Mouse (Mus musculus) olfactory bulb, adult 2 months (tissue): ENCODE measurements around the gene Nsd1. TPM values are rescaled to one million over a fixed set of nuclear protein-coding genes. Genes with fewer than 3 reads are reported as not detected.

Experiments used
- H3K27ac ChIP-seq: fragments of 200-500 bp; 2 replicates; pipeline ENCODE4 v1.5.1; 2012; ENCODE audit warnings: low read depth, low read length; ENCODE audit not compliant: insufficient read depth
- H3K4me1 ChIP-seq: fragments of 200-500 bp; 2 replicates; pipeline ENCODE4 v1.6.1; 2012; ENCODE audit warnings: low read length; ENCODE audit not compliant: control insufficient read depth, insufficient read depth
- H3K4me3 ChIP-seq: fragments of 200-500 bp; 2 replicates; pipeline ENCODE4 v1.5.1; 2012; ENCODE audit warnings: mild to moderate bottlenecking, low read depth, low read length, moderate library complexity; ENCODE audit not compliant: insufficient read depth
- CTCF ChIP-seq: fragments of 200-500 bp; IDR thresholded peaks from 2 replicates; pipeline ENCODE4 v1.5.1; 2012; ENCODE audit warnings: low read depth, mild to moderate bottlenecking, low read length, moderate library complexity; ENCODE audit not compliant: insufficient read depth
- POLR2A ChIP-seq: fragments of 200-500 bp; IDR thresholded peaks from 2 replicates; pipeline ENCODE4 v1.6.1; 2012; ENCODE audit warnings: mild to moderate bottlenecking, low read depth, low read length, moderate library complexity; ENCODE audit not compliant: insufficient read depth
- WGBS: fragments of 180-500 bp; shearing (Covaris S2); methylation state at CpG from one replicate; pipeline ENCODE4 v1.1.7; 2018; 5-methylcytosine and 5-hydroxymethylcytosine counted together
- polyA plus RNA-seq: library from polyadenylated mRNA; stranded (reverse); fragments of >200 nt; gene quantifications from 2 replicates; pipeline ENCODE4 v1.2.4, GENCODE M21; 2012; ENCODE audit warnings: low replicate concordance; ENCODE audit not compliant: missing spikeins, insufficient read depth, insufficient read length

The Nsd1 gene
- polyA plus RNA-seq, 1 experiment, result 82.3 TPM

DNA sequence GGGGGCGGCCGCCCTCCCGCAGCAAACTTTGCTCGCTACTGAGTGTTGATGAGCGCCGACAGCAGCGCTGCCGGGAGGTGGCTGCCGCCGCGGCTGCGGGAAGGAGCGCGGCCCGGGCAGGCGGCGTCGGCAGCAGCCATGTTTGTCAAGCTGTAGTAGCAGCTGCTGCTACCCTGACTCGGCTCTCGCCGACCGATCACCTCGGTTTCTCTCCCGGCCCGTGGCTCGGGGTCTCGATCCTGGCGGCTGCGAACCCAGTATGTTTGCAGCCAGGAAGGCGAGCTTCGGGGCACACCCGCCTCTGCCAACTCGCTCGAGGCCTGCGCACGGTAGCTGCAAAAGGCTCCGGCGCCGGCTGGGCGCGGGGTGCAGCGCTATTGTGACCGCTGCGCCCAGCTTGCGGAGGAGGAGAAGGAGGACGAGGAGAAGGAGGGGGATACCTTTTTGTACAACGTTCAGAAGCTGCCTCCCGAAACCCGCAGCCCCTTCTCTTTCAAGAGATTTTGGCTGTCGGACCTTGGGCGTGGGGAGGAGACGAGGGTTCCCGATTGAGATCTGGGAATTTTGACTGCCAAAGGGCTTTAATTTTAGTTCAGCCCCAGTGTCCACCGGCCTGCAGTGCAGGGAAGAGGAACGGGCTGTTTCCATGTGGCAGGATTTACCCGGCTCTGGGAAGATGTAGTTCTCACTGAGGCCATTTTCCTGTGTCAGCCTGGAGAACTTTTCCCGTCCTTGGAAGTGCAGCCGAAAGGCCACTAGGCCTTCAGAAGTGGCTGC lies 3.0 kb downstream of the Nsd1 start:
- WGBS, result under 1% methylated on average over 58 of the region's 58 CpGs
- Histone ChIP-seq H3K4me3 (peak overlapping the region; percentile 66), H3K27ac (peak overlapping the region; percentile 94), H3K4me1 (peaks cover 21% of the 10 kb centered on the region)
- TF ChIP-seq POLR2A (no peak; the same call in none of the 2 replicates), CTCF (no peak)

DNA sequence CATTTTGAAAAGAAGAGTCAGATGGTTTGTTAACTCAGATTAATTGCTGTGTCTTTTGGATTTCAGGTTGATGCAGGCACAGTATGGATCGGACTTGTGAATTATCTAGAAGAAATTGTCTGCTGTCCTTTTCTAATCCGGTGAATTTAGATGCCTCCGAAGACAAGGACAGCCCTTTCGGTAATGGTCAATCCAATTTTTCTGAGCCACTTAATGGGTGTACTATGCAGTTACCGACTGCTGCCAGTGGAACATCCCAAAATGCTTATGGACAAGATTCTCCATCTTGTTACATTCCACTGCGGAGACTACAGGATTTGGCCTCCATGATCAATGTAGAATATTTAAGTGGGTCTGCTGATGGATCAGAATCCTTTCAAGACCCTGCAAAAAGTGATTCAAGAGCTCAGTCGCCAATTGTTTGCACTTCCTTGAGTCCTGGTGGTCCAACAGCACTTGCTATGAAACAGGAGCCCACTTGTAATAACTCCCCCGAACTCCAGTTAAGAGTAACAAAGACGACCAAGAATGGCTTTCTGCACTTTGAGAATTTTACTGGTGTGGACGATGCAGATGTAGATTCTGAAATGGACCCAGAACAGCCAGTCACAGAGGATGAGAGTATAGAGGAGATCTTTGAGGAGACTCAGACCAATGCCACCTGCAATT lies 3.7 kb downstream of the Nsd1 start:
- WGBS, result 45% methylated on average over 10 of the region's 10 CpGs
- peaks cover 21% of the 10 kb centered on the region for H3K4me1 ChIP-seq
- H3K27ac ChIP-seq, result 0 out of 2 replicates have a peak overlapping the region, but pooled peaks have one; percentile 94
- peak overlapping the region; percentile 66 for H3K4me3 ChIP-seq
- TF ChIP-seq CTCF (no peak), POLR2A (no peak)

DNA sequence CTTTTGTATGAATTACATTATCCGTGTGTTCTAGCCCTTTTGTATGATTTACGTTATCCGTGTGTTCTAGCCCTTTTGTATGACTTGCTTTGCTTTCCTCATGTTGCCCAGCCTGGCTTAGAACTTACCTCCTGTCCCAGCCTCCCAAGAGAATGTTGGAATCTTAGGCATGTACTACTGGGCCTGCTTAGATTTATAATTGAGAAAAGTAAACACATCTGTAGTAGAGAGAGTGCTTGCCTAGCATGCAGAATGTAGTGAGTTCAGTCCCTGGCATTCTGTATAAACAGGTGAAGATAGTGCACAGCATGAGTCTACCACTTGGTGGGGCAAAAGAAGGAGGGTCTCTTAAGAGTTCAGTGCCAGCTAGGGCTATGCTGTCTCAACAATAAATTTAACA lies 14.8 kb downstream of the Nsd1 start:
- Histone ChIP-seq H3K4me1 (no peaks in the 10 kb centered on the region), H3K4me3 (no peak overlapping the region), H3K27ac (no peak overlapping the region)
- TF ChIP-seq CTCF (no peak), POLR2A (no peak)
- WGBS, result 88% methylated on average over 3 of the region's 3 CpGs

DNA sequence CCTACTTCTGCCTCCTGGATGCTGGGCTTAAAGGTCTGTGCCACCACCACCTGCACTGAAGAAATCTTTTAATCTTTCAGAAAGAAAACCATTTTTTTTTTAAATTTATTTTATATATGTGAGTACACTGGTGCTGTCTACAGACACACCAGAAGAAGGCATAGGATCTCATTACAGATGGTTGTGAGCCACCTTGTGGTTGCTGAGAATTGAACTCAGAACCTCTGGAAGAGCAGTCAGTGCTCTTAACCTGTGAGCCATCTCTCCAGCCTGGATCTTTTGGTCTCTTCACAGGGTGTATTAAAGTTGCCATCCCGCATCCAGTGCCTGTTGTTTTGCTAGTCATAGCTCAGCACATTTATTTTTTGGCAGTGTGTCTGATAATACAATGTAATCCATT lies 21.1 kb downstream of the Nsd1 start:
- 83% methylated on average over 1 of the region's 1 CpGs for WGBS
- no peaks in the 10 kb centered on the region for H3K4me1 ChIP-seq
- no peak overlapping the region for H3K27ac ChIP-seq
- TF ChIP-seq POLR2A (no peak), CTCF (no peak)
- H3K4me3 ChIP-seq, result no peak overlapping the region

DNA sequence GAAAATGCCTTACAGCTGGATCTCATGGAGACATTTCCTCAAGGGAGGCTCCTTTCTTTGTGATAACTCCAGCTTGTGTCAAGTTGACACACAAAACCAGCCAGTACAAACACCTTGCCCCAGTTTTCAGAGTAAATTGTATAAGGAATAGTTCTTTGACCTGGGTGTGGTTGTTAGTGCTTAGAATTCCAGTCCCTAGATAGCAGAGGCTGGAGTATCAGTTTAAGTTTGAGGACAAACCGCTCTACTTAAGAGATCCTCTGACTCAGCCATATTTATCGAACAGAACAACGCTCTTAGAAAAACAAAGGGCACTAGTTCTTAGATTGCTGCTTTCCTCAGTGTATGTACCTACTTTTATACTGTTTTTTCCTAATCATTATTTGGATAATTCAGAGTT lies 33.6 kb downstream of the Nsd1 start:
- peaks cover 4% of the 10 kb centered on the region; the same call in 1 of the 2 replicates for H3K4me1 ChIP-seq
- H3K27ac ChIP-seq, result no peak overlapping the region
- TF ChIP-seq CTCF (no peak), POLR2A (no peak)
- 79% methylated on average over 3 of the region's 3 CpGs for WGBS
- no peak overlapping the region for H3K4me3 ChIP-seq

DNA sequence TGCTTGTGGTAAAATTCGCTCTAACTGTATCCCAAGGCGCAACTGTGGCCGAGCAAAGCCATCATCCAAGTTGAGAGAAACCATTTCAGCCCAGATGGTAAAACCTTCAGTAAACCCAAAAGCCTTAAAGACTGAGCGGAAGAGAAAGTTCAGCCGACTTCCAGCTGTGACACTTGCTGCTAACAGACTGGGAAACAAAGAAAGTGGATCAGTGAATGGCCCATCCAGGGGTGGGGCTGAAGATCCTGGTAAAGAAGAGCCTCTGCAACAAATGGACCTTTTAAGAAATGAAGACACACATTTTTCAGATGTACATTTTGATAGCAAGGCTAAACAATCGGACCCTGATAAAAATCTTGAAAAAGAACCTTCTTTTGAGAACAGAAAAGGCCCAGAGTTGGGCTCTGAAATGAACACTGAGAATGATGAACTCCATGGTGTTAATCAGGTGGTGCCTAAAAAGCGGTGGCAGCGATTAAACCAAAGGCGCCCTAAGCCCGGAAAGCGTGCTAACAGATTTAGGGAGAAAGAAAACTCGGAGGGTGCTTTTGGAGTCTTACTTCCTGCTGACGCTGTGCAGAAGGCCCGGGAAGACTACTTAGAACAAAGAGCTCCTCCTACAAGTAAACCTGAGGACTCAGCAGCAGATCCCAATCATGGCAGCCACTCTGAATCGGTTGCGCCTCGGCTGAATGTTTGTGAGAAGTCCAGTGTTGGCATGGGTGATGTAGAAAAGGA lies 37.9 kb downstream of the Nsd1 start:
- WGBS, result 75% methylated on average over 17 of the region's 17 CpGs
- Histone ChIP-seq H3K27ac (no peak overlapping the region), H3K4me3 (no peak overlapping the region), H3K4me1 (peaks cover 4% of the 10 kb centered on the region; the same call in 1 of the 2 replicates)
- TF ChIP-seq POLR2A, result no peak
- TF ChIP-seq CTCF, result no peak

DNA sequence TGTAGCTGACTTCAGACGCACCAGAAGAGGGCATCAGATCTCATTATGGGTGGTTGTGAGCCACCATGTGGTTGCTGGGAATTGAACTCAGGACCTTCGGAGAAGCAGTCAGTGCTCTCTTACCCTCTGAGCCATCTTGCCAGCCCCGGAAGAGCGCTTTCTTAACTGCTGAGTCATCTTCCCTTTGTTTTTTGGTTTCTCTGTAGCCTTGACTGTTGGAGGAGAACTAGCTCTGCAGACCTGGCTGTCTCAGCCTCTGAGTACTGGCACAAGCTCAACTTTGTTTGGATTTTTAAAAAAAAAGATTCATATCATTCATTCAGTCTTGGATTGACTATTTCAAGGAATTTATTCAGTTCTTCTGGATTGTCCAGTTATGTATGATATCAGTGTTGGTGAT lies 39.7 kb downstream of the Nsd1 start:
- TF ChIP-seq CTCF, result no peak
- TF ChIP-seq POLR2A, result no peak
- H3K4me1 ChIP-seq, result peaks cover 7% of the 10 kb centered on the region
- H3K27ac ChIP-seq, result no peak overlapping the region
- H3K4me3 ChIP-seq, result no peak overlapping the region
- 71% methylated on average over 4 of the region's 4 CpGs for WGBS

DNA sequence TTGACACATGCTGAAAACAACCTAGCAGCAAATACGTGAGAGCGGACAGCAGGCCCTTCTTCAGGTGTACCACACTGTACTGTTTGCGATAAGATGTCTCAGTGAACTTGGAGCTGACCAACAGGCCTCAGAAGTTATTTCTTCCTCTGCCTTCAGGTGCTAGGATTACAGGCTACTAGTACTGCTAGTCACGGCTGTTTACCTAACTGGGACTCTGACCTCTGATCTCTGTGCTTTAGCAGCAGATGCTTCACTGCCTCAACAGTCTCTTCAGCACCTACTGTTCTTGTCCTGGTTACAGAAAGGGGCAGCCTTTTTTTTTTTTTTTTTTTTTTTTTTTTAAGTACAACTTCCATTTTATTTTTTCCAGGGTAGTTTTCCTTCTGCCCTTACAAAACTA lies 43.2 kb downstream of the Nsd1 start:
- Histone ChIP-seq H3K27ac (no peak overlapping the region), H3K4me3 (no peak overlapping the region), H3K4me1 (peaks cover 3% of the 10 kb centered on the region)
- WGBS, result 88% methylated on average over 4 of the region's 4 CpGs
- TF ChIP-seq CTCF (no peak), POLR2A (no peak)
